Mouse (Mus musculus): Measurements from ENCODE around the gene Rgs12.
A peak's percentile ranks its signal among the peaks of the same experiment; 100 is the strongest.

Gene Rgs12

GRCm38 (mm10) chr5:34931516-34932457 lies 17.5 kb upstream of the Rgs12 start:
- DNase-seq: no peak

DNA sequence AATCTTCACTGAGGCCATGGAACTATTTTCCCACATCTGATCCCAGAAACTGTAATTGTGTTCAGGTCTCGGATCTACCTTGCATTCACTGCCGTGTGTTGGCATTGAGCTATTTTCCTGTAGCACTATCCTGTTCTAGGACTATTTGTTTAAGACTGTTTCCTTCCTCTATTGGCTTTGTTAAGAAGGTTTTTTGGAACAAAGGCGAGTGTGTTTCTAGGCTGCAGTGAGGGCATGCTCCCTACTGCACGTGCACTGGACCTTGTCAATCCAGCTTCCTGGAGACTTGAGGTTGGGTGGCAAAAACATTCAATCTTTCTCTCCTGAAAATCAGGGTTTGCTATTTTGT lies 16.8 kb upstream of the Rgs12 start:
- DNase-seq: no peak

DNA sequence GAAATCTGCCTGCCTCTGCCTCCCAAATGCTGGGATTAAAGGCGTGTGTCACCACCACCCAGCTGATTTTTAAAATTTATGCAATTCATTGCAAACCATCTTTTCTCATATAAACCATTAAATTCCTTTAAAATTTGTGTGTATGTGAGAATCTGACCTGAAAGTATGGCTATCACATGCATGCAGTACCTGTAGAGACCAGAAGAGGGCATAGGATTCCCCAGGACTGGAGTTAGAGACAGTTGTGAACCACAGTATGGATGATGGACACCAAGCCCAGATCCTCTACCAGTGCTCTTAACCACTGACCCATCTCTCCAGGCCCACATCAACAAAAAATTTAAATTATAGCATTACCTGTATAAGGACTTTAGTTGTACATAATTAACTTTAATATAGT lies 15.8 kb upstream of the Rgs12 start:
- no peak for DNase-seq

DNA sequence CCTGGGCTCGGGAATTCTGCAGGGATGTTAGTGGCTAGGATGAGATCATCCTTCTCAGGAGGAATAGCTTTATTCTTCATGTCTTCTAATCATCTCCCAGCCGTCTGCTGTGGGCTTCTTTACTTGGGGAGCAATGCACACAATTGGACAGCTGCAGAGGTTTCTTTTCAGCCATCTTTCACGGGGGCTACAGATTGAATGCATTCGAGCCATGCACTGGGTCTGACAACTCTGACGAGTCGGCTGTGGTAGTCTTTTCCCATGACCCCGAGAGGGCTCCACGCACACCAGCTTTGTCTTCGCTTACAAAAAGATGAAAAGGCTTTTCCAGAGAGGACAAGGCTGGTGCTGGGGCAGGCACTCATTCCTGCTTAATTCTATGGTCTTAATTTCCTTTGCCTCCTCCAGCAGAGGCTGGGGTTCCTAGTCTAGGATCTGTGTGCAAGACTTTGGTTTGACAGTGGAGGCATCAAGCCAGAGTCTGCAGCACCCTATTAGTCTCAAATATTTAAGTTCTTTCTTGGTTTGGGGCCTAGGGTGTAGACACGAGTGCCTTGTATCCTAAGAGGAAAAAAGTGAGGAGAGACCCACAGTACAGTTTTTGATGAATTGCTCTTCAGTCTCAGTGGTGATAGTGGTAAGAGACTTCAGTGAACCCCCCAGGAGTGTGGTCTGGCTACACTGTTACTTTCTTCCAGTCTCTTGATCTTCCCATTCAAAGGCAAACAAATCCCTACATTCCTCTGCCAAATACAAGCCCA lies 7.4 kb upstream of the Rgs12 start:
- DNase-seq: no peak

GRCm38 (mm10) chr5:34943428-34943827 lies 5.8 kb upstream of the Rgs12 start:
- no peak for DNase-seq

GRCm38 (mm10) chr5:34949769-34950211 lies 545 bp downstream of the Rgs12 start:
- DNase-seq: peak in 1 of 2 experiments; percentile 26

GRCm38 (mm10) chr5:34950486-34951160 lies 1.4 kb downstream of the Rgs12 start:
- no peak for DNase-seq

DNA sequence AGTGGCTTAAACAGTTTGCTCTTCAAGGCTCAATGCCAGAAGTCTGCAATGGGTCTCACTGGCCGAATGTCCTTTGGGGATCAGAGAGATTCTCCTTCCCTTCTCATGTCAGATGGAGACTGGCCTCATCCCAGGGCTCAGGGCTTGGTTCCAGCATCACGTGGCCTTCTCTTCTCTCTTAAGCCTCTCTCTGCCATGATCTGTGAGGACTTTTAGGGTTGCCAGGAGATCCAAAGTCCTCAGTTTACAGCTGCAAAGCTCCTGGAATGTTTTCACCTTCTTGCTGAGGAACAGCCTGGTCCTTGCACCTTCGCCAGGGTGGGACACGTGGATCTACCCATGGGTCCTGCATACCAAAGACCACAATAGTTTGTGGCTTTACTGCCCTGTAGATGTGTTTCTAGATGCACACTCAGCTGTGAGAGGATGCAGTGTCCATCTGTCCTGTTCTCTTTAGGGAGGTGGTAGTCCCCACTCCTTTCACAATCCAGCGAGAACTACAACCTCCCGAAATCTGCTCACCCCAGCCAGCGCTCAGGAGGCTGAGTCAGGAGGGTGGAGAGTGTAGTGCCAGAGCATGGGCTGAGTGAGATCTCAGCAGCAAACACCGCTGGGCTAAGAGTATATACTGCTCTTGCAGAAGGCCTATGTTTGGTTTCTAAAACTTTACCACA lies 2.1 kb downstream of the Rgs12 start:
- DNase-seq: peak; percentile 45 to 49

DNA sequence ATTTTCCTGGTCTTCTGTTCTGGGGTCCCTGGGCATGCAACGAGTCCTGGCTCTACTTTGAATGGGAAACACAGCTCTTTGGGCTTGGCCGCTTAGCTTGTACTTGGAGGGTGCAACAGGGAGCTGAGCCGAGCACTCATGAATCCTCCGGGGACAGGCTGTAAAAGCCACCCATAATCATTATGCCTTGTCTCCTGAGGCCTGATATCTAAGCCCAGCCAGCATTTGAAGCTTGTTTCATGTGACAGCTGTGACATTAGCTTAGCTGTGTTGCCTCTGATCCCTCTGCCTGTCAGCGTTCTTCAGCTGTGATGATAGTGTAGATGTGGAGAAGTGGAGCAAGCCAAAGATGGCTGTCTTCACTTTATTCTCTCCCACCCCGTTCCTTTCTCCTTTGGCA lies 5.3 kb downstream of the Rgs12 start:
- DNase-seq: no peak

DNA sequence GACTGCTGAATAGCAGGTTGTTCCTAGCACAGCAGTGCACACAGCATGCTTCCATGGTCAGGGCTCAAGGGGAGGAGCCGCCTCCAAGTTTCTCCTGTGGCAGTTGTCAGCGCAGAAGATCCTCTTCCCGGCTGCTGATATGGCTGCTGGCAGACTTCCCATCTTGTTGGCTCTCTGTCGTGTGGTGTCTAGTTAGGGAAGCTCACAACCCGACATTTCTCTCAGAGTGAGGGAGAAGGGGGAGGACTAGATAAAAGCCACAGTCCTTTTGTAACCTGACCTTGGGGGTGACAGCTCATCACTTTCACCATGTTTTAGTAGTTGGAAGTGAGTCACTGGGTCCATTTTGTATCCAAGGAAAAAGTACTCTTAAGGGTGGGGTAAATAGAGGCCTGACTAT lies 6.4 kb downstream of the Rgs12 start:
- DNase-seq: peak in 1 of 2 experiments; percentile 58

DNA sequence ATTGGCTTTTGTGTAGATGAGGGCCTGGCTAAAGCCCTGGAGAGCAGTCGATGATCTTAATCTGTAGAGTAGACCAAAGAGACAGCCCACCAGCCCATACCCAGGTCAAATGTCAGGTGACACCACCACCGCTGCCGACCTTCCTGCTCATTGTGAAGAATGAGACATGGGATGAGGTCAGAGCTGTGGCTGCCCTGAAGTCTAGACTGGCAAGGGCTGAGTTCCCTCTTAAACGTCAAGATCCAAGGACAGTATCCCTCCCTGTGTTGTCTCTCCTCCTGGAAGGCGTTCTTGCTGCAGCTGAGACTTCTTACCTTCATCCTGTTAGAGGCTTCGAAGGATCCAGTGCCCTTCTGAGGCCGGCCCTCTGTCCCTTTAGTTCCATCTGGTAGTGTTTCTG lies 6.9 kb downstream of the Rgs12 start:
- DNase-seq: no peak

DNA sequence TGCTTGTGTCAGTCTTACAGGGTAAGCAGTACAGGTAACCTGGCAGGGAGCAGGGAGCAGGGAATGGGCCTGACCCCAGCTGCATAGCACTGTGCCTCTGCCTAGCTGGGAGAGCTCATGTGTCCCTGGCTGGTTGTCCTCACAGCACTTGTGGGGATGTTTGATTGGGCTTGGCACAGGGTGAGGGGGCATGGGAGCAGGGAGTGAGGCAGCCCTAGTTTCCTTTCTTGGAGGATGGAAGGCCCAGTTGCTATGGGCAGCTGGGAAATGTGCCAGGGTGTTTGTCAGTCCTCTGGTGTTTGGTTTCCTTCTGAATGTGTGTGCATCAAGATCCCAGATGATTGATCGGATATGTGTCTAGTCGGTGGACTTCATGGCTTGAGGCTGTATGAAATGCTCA lies 7.8 kb downstream of the Rgs12 start:
- DNase-seq: peak in 1 of 2 experiments; percentile 21

DNA sequence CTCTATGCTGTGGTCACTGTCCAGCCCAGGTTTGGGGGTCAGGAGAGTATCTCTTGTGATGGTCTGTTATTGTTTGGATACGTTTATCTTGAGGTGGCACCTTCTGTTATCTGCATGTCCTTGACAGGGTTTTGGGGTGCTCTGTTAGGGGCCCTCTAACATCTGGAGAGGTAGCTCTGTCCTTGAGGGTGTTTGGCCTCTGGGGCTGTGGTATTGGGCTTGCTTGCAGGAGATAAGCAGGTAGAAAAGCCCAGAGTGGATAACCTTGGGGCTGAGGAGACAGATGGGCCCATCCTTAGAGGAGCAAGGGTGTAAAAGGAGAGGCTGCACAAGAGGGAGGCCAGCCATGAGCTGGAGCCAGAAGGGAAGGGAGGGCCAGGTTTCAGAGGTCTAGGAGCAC lies 10.8 kb downstream of the Rgs12 start:
- DNase-seq: no peak

GRCm38 (mm10) chr5:34965531-34965930 lies 16.3 kb downstream of the Rgs12 start:
- no peak for DNase-seq

DNA sequence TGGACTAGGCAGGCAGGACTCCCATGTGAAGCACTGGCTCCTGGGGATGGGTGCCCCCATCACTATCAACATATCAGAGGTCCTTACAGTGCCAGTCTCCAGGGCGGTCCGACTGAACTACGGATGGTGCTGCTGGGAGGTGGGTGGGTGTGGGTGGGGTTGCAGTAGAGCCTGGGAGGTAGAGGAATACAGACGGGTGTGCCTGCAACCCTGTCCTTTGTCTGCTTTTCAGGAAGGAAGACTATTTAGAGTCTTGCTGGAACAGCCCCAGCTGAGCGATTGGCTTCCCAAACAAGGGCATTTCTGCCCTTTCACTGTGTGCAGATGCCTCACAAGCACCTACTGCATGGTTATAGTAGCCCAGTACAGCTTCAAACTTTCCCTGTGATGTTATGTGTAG lies 19.1 kb downstream of the Rgs12 start:
- DNase-seq: peak; percentile 58 to 71

DNA sequence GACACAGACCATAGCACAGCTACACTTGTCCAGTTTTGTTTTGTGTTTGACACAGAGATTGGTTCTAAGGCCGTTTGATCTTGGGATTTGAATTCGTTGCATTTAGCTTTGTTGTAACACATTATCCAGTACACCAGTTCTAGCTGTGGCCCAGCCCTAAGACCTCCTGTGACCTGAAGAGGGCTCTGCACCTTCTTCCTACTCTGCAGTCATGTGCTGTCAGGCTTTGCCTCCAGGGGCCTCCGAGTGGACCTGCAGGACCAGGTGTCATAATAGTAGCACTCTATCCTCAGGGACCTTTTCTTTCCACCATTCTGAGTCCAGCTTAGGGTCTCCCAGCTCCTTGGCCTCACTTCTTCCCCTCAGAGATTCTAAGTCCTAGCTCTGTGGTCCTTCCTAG lies 23.2 kb downstream of the Rgs12 start:
- no peak for DNase-seq

- no peak for DNase-seq
Observed at GRCm38 (mm10) chr5:34973560-34974317, 24.5 kb downstream of the Rgs12 start.

GRCm38 (mm10) chr5:34974773-34975443 lies 25.7 kb downstream of the Rgs12 start:
- peak in 1 of 2 experiments; percentile 21 for DNase-seq

- DNase-seq: peak in 1 of 2 experiments; percentile 40
Observed at GRCm38 (mm10) chr5:34976540-34977292, 27.5 kb downstream of the Rgs12 start.

- DNase-seq: no peak
Observed at GRCm38 (mm10) chr5:34980099-34980498, 30.9 kb downstream of the Rgs12 start.

GRCm38 (mm10) chr5:34981734-34982133 lies 32.5 kb downstream of the Rgs12 start:
- DNase-seq: no peak
